Mouse (Mus musculus) ovary, adult 2 months (tissue): ENCODE measurements around the gene Stam. TPM values are rescaled to one million over a fixed set of nuclear protein-coding genes. Genes with fewer than 3 reads are reported as not detected.

Source experiments
- polyA plus RNA-seq: library from polyadenylated mRNA; depleted of rRNA; stranded (reverse); fragments of >200 nt; gene quantifications from 2 replicates; pipeline ENCODE4 v1.2.3, GENCODE M21; 2012; rRNA removed

Stam gene
- 14.5 and 22.4 TPM in 2 replicates for polyA plus RNA-seq

DNA sequence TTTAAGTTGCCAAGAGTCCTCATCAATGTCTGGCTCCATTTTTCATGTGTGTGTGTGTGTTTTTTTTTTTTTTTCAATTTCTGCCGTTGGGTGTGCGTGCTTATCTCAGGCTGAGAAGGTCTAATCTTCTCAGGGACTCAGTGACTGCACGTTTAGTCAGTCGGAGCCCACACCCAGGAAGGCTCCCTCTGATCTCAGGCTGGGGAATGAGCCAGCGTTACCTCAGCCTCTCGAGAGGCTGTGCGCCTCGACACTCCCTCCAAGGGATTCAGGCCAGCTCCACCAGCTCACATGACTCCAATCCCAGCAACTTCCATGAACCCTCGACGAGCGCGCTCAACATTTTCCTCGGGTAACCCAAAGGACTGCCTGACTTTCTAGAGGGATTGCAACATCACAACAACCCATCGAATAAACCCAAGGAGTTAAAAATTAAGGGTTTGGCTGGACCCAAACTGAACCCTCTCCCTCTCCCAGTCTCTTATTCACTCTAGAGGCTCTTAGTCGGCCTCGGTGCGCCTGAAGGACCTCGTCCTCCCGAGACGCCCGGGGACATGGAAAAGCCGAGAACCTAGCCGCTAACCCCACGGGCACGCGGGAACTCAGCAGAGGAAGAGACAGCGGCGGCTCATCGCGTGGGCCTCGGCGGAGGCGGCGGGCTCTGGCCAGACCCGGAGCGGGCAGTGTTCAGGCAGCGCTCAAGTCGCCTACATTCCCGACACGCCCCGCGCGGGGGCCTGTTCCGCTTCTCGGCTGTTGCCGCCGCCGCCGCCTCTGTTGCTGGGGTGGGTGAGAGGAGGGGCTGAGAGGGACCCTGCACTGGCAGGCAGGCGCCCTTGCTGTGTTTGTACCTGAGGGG, at the start of gene Stam:
Stam (plus strand) TSS at position 737 of the 859 bp plus-strand sequence.

GRCm38 (mm10) chr2:14055566-14056331, 18.1 kb upstream of the Stam start, which contains the start of gene Hacd1:
Hacd1 (minus strand) TSS chr2:14056135.

GRCm38 (mm10) chr2:14174334-14174733, 100.4 kb downstream of the Stam start, which contains the start of gene Tmem236:
Tmem236 (plus strand) TSS chr2:14174523.

Other genes with a start within 250 kb of the Stam start
- gene Hacd1, start 18.0 kb upstream of the Stam start, polyA plus RNA-seq: 68.7 and 79.1 TPM in 2 replicates
- gene Tmem236, start 100.4 kb downstream of the Stam start, polyA plus RNA-seq: not detected in 2 replicates
- 1.1 and 1.3 TPM in 2 replicates for gene Mrc1, start 155.3 kb downstream of the Stam start, polyA plus RNA-seq